Mouse (Mus musculus): ENCODE measurements at regions not wholly inside any gene's neighbourhood (a gene's known extent, or its start where the extent isn't known, plus 50 kb on each side); places are given as distances from the start of the nearest gene placed in this dataset.

GRCm38 (mm10) chr10:66558097-66558840 lies 537.7 kb upstream of the Jmjd1c start:
- TF ChIP-seq GATA1 (IDR thresholded peaks at IDR 0.05; ENCODE audit: borderline replicate concordance, low read length) (no peak), TAL1 (conservative IDR thresholded peaks at IDR 0.05; ENCODE audit: low read depth, low read length) (no peak)
- peaks cover 3% of the 10 kb centered on the region; the same call in 1 of the 2 replicates for H3K9me3 ChIP-seq (replicated peaks)
- no peak for DNase-seq (ENCODE audit: low spot score)
- H3K36me3 ChIP-seq (replicated peaks) = no peaks in the 10 kb centered on the region
- no peak overlapping the region for H3K4me3 ChIP-seq (ENCODE audit: low read depth, low read length)
- H3K27me3 ChIP-seq (ENCODE audit: insufficient read depth, low read length) = no peaks in the 10 kb centered on the region
- no peak for ATAC-seq (ENCODE audit: extremely low read depth, insufficient number of reproducible peaks, low FRiP score, poor library complexity, severe bottlenecking)
- H3K4me1 ChIP-seq (ENCODE audit: insufficient read depth, low read depth, low read length) = no peaks in the 10 kb centered on the region

- H3K27me3 ChIP-seq (ENCODE audit: insufficient read depth, low read length) = no peaks in the 10 kb centered on the region
- H3K9me3 ChIP-seq (replicated peaks) = 0 out of 2 replicates have a peak, but pooled peaks cover 2% of the 10 kb centered on the region
- H3K4me1 ChIP-seq (ENCODE audit: insufficient read depth, low read depth, low read length) = no peaks in the 10 kb centered on the region
- ATAC-seq (ENCODE audit: extremely low read depth, insufficient number of reproducible peaks, low FRiP score, poor library complexity, severe bottlenecking) = no peak
- no peaks in the 10 kb centered on the region for H3K36me3 ChIP-seq (replicated peaks)
- no peak overlapping the region for H3K4me3 ChIP-seq (ENCODE audit: low read depth, low read length)
- no peak for DNase-seq (ENCODE audit: low spot score)
- TF ChIP-seq CTCF (IDR thresholded peaks at IDR 0.05; ENCODE audit: low read depth, low read length) (no peak), GATA2 (IDR thresholded peaks at IDR 0.05; ENCODE audit: borderline replicate concordance, low read depth, low read length) (no peak), TAL1 (conservative IDR thresholded peaks at IDR 0.05; ENCODE audit: low read depth, low read length) (no peak), POLR2AphosphoS5 (IDR thresholded peaks at IDR 0.05; ENCODE audit: insufficient replicate concordance, low read depth, low read length) (no peak), GATA1 (IDR thresholded peaks at IDR 0.05; ENCODE audit: borderline replicate concordance, low read length) (no peak)
Observed at GRCm38 (mm10) chr10:66565374-66565773, 530.6 kb upstream of the Jmjd1c start.

- Histone ChIP-seq H3K27me3 (ENCODE audit: insufficient read depth, low read length) (no peaks in the 10 kb centered on the region), H3K4me1 (ENCODE audit: insufficient read depth, low read depth, low read length) (no peaks in the 10 kb centered on the region), H3K36me3 (replicated peaks) (no peaks in the 10 kb centered on the region), H3K4me3 (ENCODE audit: low read depth, low read length) (no peak overlapping the region), H3K9me3 (replicated peaks) (0 out of 2 replicates have a peak, but pooled peaks cover 2% of the 10 kb centered on the region)
- TF ChIP-seq GATA1 (IDR thresholded peaks at IDR 0.05; ENCODE audit: borderline replicate concordance, low read length) (no peak), GATA2 (IDR thresholded peaks at IDR 0.05; ENCODE audit: borderline replicate concordance, low read depth, low read length) (no peak), POLR2AphosphoS5 (IDR thresholded peaks at IDR 0.05; ENCODE audit: insufficient replicate concordance, low read depth, low read length) (no peak), CTCF (IDR thresholded peaks at IDR 0.05; ENCODE audit: low read depth, low read length) (no peak), TAL1 (conservative IDR thresholded peaks at IDR 0.05; ENCODE audit: low read depth, low read length) (no peak)
- no peak for DNase-seq (ENCODE audit: low spot score)
- no peak for ATAC-seq (ENCODE audit: extremely low read depth, insufficient number of reproducible peaks, low FRiP score, poor library complexity, severe bottlenecking)
Observed at GRCm38 (mm10) chr10:66574846-66575535, 520.9 kb upstream of the Jmjd1c start.

- TF ChIP-seq GATA1 (IDR thresholded peaks at IDR 0.05; ENCODE audit: borderline replicate concordance, low read length) (no peak), POLR2AphosphoS5 (IDR thresholded peaks at IDR 0.05; ENCODE audit: insufficient replicate concordance, low read depth, low read length) (no peak), CTCF (IDR thresholded peaks at IDR 0.05; ENCODE audit: low read depth, low read length) (no peak)
- DNase-seq (ENCODE audit: low spot score) (no peak), ATAC-seq (ENCODE audit: extremely low read depth, insufficient number of reproducible peaks, low FRiP score, poor library complexity, severe bottlenecking) (no peak)
- Histone ChIP-seq H3K27me3 (ENCODE audit: insufficient read depth, low read length) (no peaks in the 10 kb centered on the region), H3K9me3 (replicated peaks) (peaks cover 6% of the 10 kb centered on the region), H3K4me3 (ENCODE audit: low read depth, low read length) (no peak overlapping the region), H3K4me1 (ENCODE audit: insufficient read depth, low read depth, low read length) (no peaks in the 10 kb centered on the region), H3K36me3 (replicated peaks) (no peaks in the 10 kb centered on the region)
Observed at GRCm38 (mm10) chr10:66593001-66593400, 502.9 kb upstream of the Jmjd1c start.

GRCm38 (mm10) chr10:66593506-66593905 lies 502.4 kb upstream of the Jmjd1c start:
- ATAC-seq (ENCODE audit: extremely low read depth, insufficient number of reproducible peaks, low FRiP score, poor library complexity, severe bottlenecking) (no peak), DNase-seq (ENCODE audit: low spot score) (no peak)
- Histone ChIP-seq H3K27me3 (ENCODE audit: insufficient read depth, low read length) (no peaks in the 10 kb centered on the region), H3K36me3 (replicated peaks) (no peaks in the 10 kb centered on the region), H3K4me3 (ENCODE audit: low read depth, low read length) (no peak overlapping the region), H3K4me1 (ENCODE audit: insufficient read depth, low read depth, low read length) (no peaks in the 10 kb centered on the region), H3K9me3 (replicated peaks) (peaks cover 6% of the 10 kb centered on the region)
- no peak for TF ChIP-seq GATA2 (IDR thresholded peaks at IDR 0.05; ENCODE audit: borderline replicate concordance, low read depth, low read length)
- no peak for TF ChIP-seq POLR2AphosphoS5 (IDR thresholded peaks at IDR 0.05; ENCODE audit: insufficient replicate concordance, low read depth, low read length)
- TF ChIP-seq TAL1 (conservative IDR thresholded peaks at IDR 0.05; ENCODE audit: low read depth, low read length) = no peak
- no peak for TF ChIP-seq CTCF (IDR thresholded peaks at IDR 0.05; ENCODE audit: low read depth, low read length)
- TF ChIP-seq GATA1 (IDR thresholded peaks at IDR 0.05; ENCODE audit: borderline replicate concordance, low read length) = no peak

- TF ChIP-seq CTCF (IDR thresholded peaks at IDR 0.05; ENCODE audit: low read depth, low read length) (no peak), GATA1 (IDR thresholded peaks at IDR 0.05; ENCODE audit: borderline replicate concordance, low read length) (no peak), POLR2AphosphoS5 (IDR thresholded peaks at IDR 0.05; ENCODE audit: insufficient replicate concordance, low read depth, low read length) (no peak), GATA2 (IDR thresholded peaks at IDR 0.05; ENCODE audit: borderline replicate concordance, low read depth, low read length) (no peak), TAL1 (conservative IDR thresholded peaks at IDR 0.05; ENCODE audit: low read depth, low read length) (no peak)
- Histone ChIP-seq H3K9me3 (replicated peaks) (no peaks in the 10 kb centered on the region), H3K27me3 (ENCODE audit: insufficient read depth, low read length) (no peaks in the 10 kb centered on the region), H3K36me3 (replicated peaks) (no peaks in the 10 kb centered on the region), H3K4me3 (ENCODE audit: low read depth, low read length) (no peak overlapping the region), H3K4me1 (ENCODE audit: insufficient read depth, low read depth, low read length) (no peaks in the 10 kb centered on the region)
- no peak for ATAC-seq (ENCODE audit: extremely low read depth, insufficient number of reproducible peaks, low FRiP score, poor library complexity, severe bottlenecking)
- no peak for DNase-seq (ENCODE audit: low spot score)
Observed at GRCm38 (mm10) chr10:66597952-66598351, 498.0 kb upstream of the Jmjd1c start.
